Mouse (Mus musculus) erythroblast, embryonic 14.5 days (primary cell): ENCODE data around the gene Pin4.

Experiments used
- GATA1 ChIP-seq: IDR thresholded peaks from 2 replicates; pipeline ENCODE4 v1.6.1; 2012; ENCODE audit warnings: low read length, inconsistent platforms, mixed read lengths
- TAL1 ChIP-seq: IDR thresholded peaks from 3 replicates; pipeline ENCODE4 v1.6.1; 2012; ENCODE audit warnings: low read length, inconsistent platforms, mixed read lengths

- TF ChIP-seq GATA1 (no peak), TAL1 (no peak)
Measured at GRCm38 (mm10) chrX:102169724-102170123, 50.5 kb downstream of the Pin4 start.
